Mouse (Mus musculus): ENCODE data around the gene A730061H03Rik. TPM values are rescaled to one million over a fixed set of nuclear protein-coding genes. Genes with fewer than 3 reads are reported as not detected.

The A730061H03Rik gene
- polyA plus RNA-seq, 1 experiment: not detected

DNA sequence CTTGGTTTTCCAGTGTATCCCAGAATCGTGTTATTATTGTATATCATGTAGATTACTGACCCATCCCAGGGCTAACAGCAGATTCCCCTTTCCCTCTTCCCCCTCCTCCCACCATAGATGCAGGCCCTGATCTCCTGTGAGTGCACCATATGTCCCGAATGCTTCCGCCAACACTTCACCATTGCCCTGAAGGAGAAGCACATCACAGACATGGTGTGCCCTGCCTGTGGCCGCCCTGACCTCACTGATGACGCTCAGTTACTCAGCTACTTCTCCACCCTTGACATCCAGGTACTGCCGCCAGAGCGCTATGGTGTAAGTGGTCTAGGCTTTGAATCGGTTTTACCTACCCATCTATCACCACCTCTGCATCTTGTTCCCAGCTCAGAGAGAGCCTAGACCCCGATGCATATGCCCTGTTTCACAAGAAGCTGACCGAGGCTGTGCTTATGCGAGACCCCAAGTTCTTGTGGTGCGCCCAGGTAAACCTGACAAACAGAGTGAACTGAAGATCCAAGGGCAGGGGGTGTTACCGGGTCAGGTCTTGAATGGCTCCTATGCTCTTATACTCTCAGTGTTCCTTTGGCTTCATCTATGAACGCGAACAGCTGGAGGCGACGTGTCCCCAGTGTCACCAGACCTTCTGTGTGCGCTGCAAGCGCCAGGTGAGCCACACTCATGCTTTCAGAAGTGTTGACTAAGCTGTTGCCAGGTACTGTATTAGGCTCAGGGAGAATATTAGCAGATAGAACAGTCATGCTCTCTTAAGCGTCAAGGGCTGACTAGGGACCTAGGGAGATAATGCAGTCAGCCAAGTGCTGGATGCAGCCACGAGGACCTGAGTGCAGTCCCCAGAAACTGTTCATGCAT is 38.5 kb upstream of the A730061H03Rik start:
- Histone ChIP-seq H3K4me1 (ENCODE audit: control insufficient read depth, insufficient read depth, insufficient read length, low read length) (peaks cover 6% of the 10 kb centered on the region), H3K27ac (ENCODE audit: insufficient read depth, low read depth, low read length) (no peak overlapping the region), H3K36me3 (ENCODE audit: control insufficient read depth, insufficient read depth, low read length) (peaks cover 82% of the 10 kb centered on the region), H3K4me3 (ENCODE audit: low read depth, low read length) (no peak overlapping the region), H3K27me3 (ENCODE audit: control insufficient read depth, insufficient read depth, low read length) (no peaks in the 10 kb centered on the region)
- WGBS: 94% methylated on average over 21 of the region's 21 CpGs
- no peak for TF ChIP-seq POLR2A (IDR thresholded peaks at IDR 0.05; ENCODE audit: low read depth, low read length)
- TF ChIP-seq CTCF (IDR thresholded peaks at IDR 0.05; ENCODE audit: extremely low read depth, insufficient read length, insufficient replicate concordance, low read depth, low read length): no peak

DNA sequence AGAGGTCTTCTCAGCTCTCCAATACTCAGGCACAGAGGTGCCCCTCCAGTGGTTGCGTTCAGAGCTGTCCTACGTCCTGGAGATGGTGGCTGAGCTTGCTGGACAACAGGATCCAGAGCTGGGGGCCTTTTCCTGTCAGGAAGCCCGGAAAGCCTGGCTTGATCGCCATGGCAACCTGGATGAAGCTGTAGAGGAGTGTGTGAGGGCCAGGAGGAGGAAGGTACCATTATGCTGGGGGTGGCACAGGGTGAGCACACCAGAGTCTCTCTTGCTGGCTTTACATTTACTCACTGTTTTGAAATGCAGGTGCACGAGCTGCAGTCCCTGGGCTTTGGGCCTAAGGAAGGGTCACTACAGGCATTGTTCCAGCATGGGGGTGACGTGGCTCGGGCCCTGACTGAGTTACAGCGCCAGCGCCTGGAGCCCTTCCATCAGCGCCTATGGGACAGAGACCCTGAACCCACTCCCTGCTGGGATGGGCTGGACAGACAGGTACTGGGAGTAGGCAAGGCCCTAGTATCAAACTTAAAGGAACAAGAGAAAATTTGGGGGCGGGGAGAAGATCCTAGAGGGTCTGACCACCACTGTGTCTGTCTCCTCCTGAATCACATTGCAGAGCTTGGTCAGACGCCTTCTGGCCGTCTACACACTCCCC is 36.0 kb upstream of the A730061H03Rik start:
- Histone ChIP-seq H3K36me3 (ENCODE audit: control insufficient read depth, insufficient read depth, low read length) (peaks cover 58% of the 10 kb centered on the region), H3K4me3 (ENCODE audit: low read depth, low read length) (no peak overlapping the region), H3K27ac (ENCODE audit: insufficient read depth, low read depth, low read length) (no peak overlapping the region), H3K4me1 (ENCODE audit: control insufficient read depth, insufficient read depth, insufficient read length, low read length) (peaks cover 4% of the 10 kb centered on the region), H3K27me3 (ENCODE audit: control insufficient read depth, insufficient read depth, low read length) (no peaks in the 10 kb centered on the region)
- WGBS: 89% methylated on average over 13 of the region's 13 CpGs
- no peak for TF ChIP-seq POLR2A (IDR thresholded peaks at IDR 0.05; ENCODE audit: low read depth, low read length)
- TF ChIP-seq CTCF (IDR thresholded peaks at IDR 0.05; ENCODE audit: extremely low read depth, insufficient read length, insufficient replicate concordance, low read depth, low read length): no peak

DNA sequence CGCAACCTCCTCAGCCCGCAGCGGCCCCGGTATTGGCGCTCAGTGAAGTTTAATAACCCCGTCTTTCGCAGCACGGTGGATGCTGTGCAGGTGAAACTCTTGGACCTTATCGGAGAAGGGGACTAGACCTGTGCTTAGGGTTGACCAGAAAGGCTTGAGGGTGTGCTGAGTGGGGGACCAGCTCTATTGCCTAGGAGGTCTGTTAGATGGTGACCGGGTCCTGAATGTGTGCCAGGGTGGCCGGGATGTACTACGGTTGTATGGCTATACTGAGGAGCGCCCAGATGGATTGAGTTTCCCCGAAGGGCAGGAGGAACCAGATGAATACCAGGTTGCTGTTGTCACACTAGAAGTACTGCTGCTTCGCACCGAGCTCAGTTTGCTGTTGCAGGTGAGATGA is 32.0 kb upstream of the A730061H03Rik start:
- Histone ChIP-seq H3K27ac (ENCODE audit: insufficient read depth, low read depth, low read length) (peak overlapping the region; percentile 87), H3K36me3 (ENCODE audit: control insufficient read depth, insufficient read depth, low read length) (peaks cover 44% of the 10 kb centered on the region), H3K4me1 (ENCODE audit: control insufficient read depth, insufficient read depth, insufficient read length, low read length) (peaks cover 7% of the 10 kb centered on the region), H3K4me3 (ENCODE audit: low read depth, low read length) (peak overlapping the region; percentile 86), H3K27me3 (ENCODE audit: control insufficient read depth, insufficient read depth, low read length) (no peaks in the 10 kb centered on the region)
- no peak for TF ChIP-seq POLR2A (IDR thresholded peaks at IDR 0.05; ENCODE audit: low read depth, low read length)
- no peak for TF ChIP-seq CTCF (IDR thresholded peaks at IDR 0.05; ENCODE audit: extremely low read depth, insufficient read length, insufficient replicate concordance, low read depth, low read length)
- 1% methylated on average over 16 of the region's 16 CpGs for WGBS

DNA sequence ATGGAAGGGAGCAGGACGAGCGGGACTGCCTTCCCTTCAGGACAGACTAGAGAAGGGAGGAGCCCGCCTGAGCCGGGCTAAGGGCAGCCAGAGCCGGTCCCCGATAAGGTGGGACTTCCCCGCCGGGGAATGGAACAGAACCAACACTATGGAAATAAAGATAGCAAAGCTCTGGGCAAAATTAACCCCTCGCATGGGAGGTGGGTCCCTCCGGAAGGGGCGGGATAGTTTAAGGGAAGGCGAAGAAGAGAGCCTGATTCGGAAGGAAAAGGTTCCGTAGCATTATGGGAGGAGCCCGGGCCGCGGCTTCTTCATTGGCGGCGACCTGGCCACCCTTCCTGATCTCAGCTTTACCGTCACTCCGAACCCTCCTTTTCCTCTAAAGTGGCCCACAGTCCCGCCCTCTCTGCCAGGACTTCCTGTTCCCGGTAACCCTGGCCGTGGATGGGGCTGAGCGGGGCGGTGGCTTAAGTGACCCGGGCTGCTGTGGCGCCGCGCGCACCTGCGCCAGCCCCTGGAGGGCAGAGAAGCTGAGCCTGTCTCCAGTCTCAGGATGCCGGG is 31.2 kb upstream of the A730061H03Rik start, which contains the start of gene Rnf31:
Gene Rnf31 (plus strand): TSS at position 378 of the 561 bp plus-strand sequence.
- Histone ChIP-seq H3K36me3 (ENCODE audit: control insufficient read depth, insufficient read depth, low read length) (peaks cover 40% of the 10 kb centered on the region), H3K4me3 (ENCODE audit: low read depth, low read length) (peak within 1 kb of the TSS; percentile 86), H3K27me3 (ENCODE audit: control insufficient read depth, insufficient read depth, low read length) (no peaks in the 10 kb centered on the region), H3K27ac (ENCODE audit: insufficient read depth, low read depth, low read length) (peak within 1 kb of the TSS; percentile 99), H3K4me1 (ENCODE audit: control insufficient read depth, insufficient read depth, insufficient read length, low read length) (peaks cover 7% of the 10 kb centered on the region)
- TF ChIP-seq CTCF (IDR thresholded peaks at IDR 0.05; ENCODE audit: extremely low read depth, insufficient read length, insufficient replicate concordance, low read depth, low read length) (no peak), POLR2A (IDR thresholded peaks at IDR 0.05; ENCODE audit: low read depth, low read length) (peak; percentile 85)
- WGBS: under 1% methylated on average over 33 of the region's 33 CpGs

DNA sequence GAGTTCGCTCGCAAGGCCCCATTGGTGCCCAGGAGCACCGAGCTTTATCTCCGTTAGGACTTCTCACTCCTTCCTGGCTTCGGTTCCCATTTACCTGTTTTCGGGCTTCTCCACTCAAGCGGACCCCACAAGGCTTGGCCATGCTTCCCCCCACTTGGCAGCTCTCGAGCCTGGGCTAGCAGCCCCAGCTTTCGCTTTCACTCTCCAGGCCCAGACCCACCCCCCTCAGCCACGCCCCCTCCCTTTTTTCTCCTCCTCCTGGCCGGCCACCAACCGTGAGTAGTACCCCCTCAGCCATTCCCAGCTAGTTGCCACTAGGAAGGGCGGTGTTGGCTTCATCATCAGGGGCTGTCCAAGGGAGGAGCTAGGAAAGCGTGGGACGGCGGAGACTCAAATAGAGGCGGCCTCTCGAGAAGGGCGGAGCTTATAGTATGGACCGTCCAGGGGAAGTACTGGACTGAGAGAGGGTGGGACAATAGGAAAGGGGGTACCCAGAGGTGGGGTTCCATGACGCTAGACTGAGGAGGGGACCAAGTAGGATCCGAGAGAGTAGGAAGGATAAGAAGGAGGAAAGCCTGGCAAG is 30.6 kb upstream of the A730061H03Rik start, which contains the start of gene Psme2:
Gene Psme2 (minus strand): TSS at position 366 of the 583 bp plus-strand sequence.
- H3K4me3 ChIP-seq (ENCODE audit: low read depth, low read length): peak within 1 kb of the TSS; percentile 86
- peak within 1 kb of the TSS; percentile 99 for H3K27ac ChIP-seq (ENCODE audit: insufficient read depth, low read depth, low read length)
- peaks cover 35% of the 10 kb centered on the region for H3K36me3 ChIP-seq (ENCODE audit: control insufficient read depth, insufficient read depth, low read length)
- under 1% methylated on average over 22 of the region's 22 CpGs for WGBS
- TF ChIP-seq POLR2A (IDR thresholded peaks at IDR 0.05; ENCODE audit: low read depth, low read length) (peak; percentile 52; the same call in 1 of the 2 replicates), CTCF (IDR thresholded peaks at IDR 0.05; ENCODE audit: extremely low read depth, insufficient read length, insufficient replicate concordance, low read depth, low read length) (no peak)
- no peaks in the 10 kb centered on the region for H3K27me3 ChIP-seq (ENCODE audit: control insufficient read depth, insufficient read depth, low read length)
- peaks cover 7% of the 10 kb centered on the region for H3K4me1 ChIP-seq (ENCODE audit: control insufficient read depth, insufficient read depth, insufficient read length, low read length)

DNA sequence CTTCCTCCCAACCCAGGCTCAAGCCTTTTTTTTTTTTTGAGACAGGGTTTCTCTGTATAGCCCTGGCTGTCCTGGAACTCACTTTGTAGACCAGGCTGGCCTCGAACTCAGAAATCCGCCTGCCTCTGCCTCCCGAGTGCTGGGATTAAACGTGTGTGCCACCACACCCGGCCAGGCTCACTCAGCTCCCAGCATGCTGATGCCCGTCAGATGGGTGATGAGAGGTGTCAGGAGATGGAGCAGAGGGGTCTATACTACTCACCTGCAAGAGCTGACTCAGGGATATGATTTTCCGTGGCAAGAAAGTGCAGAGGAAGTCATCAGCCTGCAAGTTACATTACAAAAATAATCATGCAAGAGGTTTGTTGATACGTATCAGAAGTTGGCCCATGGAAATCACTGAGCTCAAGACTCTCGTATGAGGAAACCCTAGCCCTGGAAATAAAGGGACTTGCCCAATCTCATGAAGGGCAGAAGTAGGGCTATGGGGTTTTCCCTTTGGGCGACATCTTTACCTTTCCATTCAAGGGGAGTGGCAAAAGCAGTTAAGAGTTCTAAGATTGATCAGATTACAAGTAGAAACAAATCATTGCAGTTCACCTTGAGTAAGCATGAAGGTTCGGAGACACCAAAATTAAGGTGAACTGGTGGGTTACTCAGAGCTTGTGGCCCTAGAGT is 29.7 kb upstream of the A730061H03Rik start:
- WGBS: 39% methylated on average over 11 of the region's 11 CpGs
- Histone ChIP-seq H3K4me1 (ENCODE audit: control insufficient read depth, insufficient read depth, insufficient read length, low read length) (peaks cover 7% of the 10 kb centered on the region), H3K36me3 (ENCODE audit: control insufficient read depth, insufficient read depth, low read length) (peaks cover 25% of the 10 kb centered on the region), H3K27ac (ENCODE audit: insufficient read depth, low read depth, low read length) (peak overlapping the region; percentile 90), H3K4me3 (ENCODE audit: low read depth, low read length) (peak overlapping the region; percentile 86), H3K27me3 (ENCODE audit: control insufficient read depth, insufficient read depth, low read length) (no peaks in the 10 kb centered on the region)
- TF ChIP-seq CTCF (IDR thresholded peaks at IDR 0.05; ENCODE audit: extremely low read depth, insufficient read length, insufficient replicate concordance, low read depth, low read length) (no peak), POLR2A (IDR thresholded peaks at IDR 0.05; ENCODE audit: low read depth, low read length) (no peak)
